Mouse (Mus musculus) kidney, adult 2 months (tissue): ENCODE measurements around the gene Tmigd1.

Experiments used
- CTCF ChIP-seq: fragments of 200-500 bp; conservative IDR thresholded peaks from 2 replicates; pipeline ENCODE4 v1.5.1; 2011; ENCODE audit warnings: low read depth, mild to moderate bottlenecking, control low read depth, low read length, moderate library complexity, mixed read lengths; ENCODE audit not compliant: insufficient read depth, insufficient read length
- POLR2A ChIP-seq: fragments of 200-500 bp; IDR thresholded peaks from one replicate; pipeline ENCODE4 v1.6.1; 2011; ENCODE audit warnings: low read depth, low read length, control low read depth

GRCm38 (mm10) chr11:76884451-76884850 is 17.5 kb upstream of the Tmigd1 start:
- no peak for TF ChIP-seq CTCF
- no peak for TF ChIP-seq POLR2A
